Mouse (Mus musculus) yolk sac, embryonic 10.5 days (tissue): ENCODE results near the gene Ptpn9.

ENCODE experiments used
- DNase-seq: peaks from one replicate; pipeline ENCODE4 v3.0.0-alpha.2; 2017; ENCODE audit warnings: low spot score

The Ptpn9 gene

GRCm38 (mm10) chr9:57014766-57015165 is 20.0 kb downstream of the Ptpn9 start:
- DNase-seq, result no peak

GRCm38 (mm10) chr9:57017631-57018030 is 22.9 kb downstream of the Ptpn9 start:
- no peak for DNase-seq

DNA sequence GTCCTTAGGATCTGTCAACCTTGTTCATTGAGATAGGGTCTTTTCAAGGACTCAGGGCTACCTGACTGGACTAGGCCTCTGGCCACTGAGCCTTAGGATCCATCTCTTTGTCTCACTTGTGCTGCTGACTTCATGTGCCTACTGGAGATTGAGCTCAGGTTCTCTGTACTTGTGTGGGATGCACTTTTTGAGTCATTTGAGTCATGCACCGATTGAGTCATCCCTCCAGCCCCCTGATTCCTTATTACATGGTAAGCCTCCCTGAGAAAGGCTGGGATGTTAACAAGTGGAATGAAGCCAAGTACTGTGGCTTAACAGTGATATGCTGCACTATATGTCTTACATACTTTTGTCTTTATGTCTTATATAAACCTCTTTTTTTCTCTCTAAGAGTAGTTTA is 37.0 kb downstream of the Ptpn9 start:
- DNase-seq, result no peak

GRCm38 (mm10) chr9:57056237-57056636 is 61.5 kb downstream of the Ptpn9 start:
- no peak for DNase-seq

DNA sequence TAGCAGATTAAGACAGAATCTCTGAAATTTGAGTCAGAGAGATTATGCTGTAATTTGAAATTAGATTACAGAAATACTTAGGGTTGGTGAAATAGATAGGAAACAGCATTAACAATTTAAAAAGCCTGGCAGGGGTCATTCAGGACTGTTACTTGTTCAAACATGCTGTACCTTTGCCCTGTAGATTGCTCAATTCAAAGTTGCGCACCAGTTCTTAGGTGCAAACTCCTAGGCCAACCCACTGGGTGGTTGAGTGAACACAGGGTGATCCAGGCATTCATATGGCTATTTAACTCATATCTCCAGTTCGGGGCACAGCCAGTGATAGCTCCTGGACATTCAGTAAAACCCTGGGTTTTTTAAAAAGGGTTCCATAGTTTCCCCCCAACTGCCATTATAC is 69.4 kb downstream of the Ptpn9 start:
- peak; percentile 72 for DNase-seq

GRCm38 (mm10) chr9:57068266-57068665 is 73.5 kb downstream of the Ptpn9 start:
- peak; percentile 64 for DNase-seq

DNA sequence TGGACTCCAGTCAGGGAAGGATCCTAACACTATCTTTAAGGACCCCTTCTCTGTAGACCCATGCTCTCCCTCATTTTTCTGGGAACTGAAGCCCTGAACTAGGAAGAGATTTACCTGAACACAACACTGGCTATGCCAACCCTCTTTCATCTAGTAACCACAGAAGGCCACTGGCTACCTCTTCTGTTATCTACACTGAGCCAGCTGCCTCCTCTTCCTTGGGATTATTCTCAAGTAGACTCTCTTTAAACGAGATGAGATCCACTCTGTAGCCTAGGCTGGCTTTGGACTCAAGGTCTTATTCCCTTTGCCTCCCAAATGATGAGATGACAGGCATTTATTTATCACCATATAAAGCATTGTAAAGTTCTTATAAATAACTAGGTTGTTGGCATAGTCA is 75.5 kb downstream of the Ptpn9 start:
- no peak for DNase-seq

- peak; percentile 25 for DNase-seq
Observed at GRCm38 (mm10) chr9:57070800-57071545, 76.2 kb downstream of the Ptpn9 start.

GRCm38 (mm10) chr9:57071801-57072351 is 77.2 kb downstream of the Ptpn9 start, which contains the start of gene Sin3a:
TSS of gene Sin3a (plus strand) at chr9:57072040.
- DNase-seq, result peak; percentile 92

- DNase-seq, result no peak
Observed at GRCm38 (mm10) chr9:57072526-57072988, 77.8 kb downstream of the Ptpn9 start.

DNA sequence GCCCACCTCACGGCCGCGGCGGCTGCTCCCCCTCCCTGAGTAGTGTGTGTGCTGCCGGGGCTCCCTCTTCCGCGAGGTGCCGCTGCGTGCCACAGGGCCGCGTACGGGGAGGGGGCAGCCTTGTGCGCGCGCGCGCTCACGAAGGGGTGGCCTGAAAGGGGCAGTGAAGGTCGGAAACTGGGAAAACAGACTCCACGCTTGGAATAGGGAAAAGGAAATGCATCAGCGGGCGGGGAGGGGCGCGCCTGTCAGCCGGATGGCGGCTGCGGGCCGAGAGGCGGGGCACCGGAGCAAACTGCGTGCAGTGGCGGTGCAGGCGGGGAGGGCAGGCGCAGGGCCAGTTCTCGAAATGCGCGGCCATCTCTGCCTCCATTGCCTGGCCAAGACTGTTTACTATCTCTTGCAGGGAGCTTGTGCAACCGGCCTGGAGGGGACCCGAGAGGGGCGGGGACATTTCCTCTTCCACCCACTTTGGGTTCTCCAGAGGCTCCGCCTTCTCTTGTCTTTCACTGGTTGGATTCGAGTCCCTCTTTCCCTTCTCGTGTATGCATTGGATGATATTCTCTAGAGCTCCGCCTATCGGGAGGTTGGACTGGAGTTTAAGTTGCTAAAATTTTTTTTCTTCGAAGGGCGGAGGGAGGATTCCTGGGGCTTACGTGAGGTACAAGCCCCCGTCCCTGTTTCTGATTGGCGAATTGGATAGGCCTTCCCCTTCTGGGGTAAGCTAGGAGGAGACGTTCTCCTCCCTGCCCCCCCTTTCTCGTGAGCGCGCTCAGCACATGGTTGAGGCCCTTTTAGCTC is 78.5 kb downstream of the Ptpn9 start:
- peak; percentile 99 for DNase-seq

DNA sequence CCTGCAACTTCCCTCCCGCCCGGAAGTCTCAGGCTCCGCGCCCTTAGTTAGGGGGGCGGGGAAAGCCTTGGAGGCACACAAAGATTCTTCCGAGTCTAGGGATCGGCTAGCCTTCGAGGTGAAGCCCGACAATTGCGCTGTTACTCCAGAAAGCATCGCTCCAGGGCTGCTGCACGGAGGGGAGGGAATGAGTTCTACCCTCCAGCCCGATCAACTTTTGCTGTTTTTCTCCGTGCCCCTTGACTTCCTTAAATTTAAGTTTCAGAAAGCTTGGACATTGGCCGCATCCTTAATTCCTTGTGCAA is 79.0 kb downstream of the Ptpn9 start:
- DNase-seq, result no peak

- peak; percentile 55 for DNase-seq
Observed at GRCm38 (mm10) chr9:57074171-57074821, 79.6 kb downstream of the Ptpn9 start.

GRCm38 (mm10) chr9:57074822-57075603 is 80.3 kb downstream of the Ptpn9 start:
- DNase-seq, result peak; percentile 79

GRCm38 (mm10) chr9:57075681-57076381 is 81.1 kb downstream of the Ptpn9 start:
- DNase-seq, result peak; percentile 100

GRCm38 (mm10) chr9:57076701-57077660 is 82.3 kb downstream of the Ptpn9 start:
- DNase-seq, result peak; percentile 95

- DNase-seq, result peak; percentile 72
Observed at GRCm38 (mm10) chr9:57082236-57082635, 87.5 kb downstream of the Ptpn9 start.
